Comparison of ENCODE assay signal across 11 mouse cellular contexts in genomic region chr7:46397732-46398333, GRCm38 (mm10). TPM values are rescaled to one million over a fixed set of nuclear protein-coding genes. Genes with fewer than 3 reads are reported as not detected.
A peak's percentile ranks its signal among the peaks of the same experiment; 100 is the strongest.
DNase-seq lines count a peak whose midpoint lies in the region; ATAC-seq and TF ChIP-seq lines count a peak whose summit lies in the region.
"Had no signal": no experiment of that assay in that cellular context is flagged by ENCODE, and none has a peak within 500 bp of the region (broad histone marks: within the 10 kb centered on the region; RNA-seq: fewer than 3 reads in every experiment).

No protein-coding gene starts in this region.

- peaks cover 8% of the 10 kb centered on the region; the same call in 1 of the 2 replicates for H3K4me1 ChIP-seq in stomach, embryonic 14.5 days (ENCODE audit: control insufficient read depth, insufficient read depth, low read length)
- no peaks in the 10 kb centered on the region for H3K4me1 ChIP-seq in stomach, postnatal 0 days (replicated peaks; ENCODE audit: control insufficient read depth, insufficient read depth)
- H3K4me1 ChIP-seq in hindbrain, embryonic 16.5 days (ENCODE audit: control insufficient read depth, insufficient read depth, low read depth, low read length): peaks cover 43% of the 10 kb centered on the region
- peaks cover 23% of the 10 kb centered on the region; the same call in 1 of the 2 replicates for H3K4me1 ChIP-seq in stomach, embryonic 15.5 days

- H3K27ac ChIP-seq in stomach, embryonic 14.5 days (ENCODE audit: low read length): no peak overlapping the region
- no peak overlapping the region for H3K27ac ChIP-seq in stomach, postnatal 0 days (replicated peaks)
- peak overlapping the region; percentile 88 for H3K27ac ChIP-seq in hindbrain, embryonic 16.5 days (ENCODE audit: low read depth, low read length)
- no peak overlapping the region for H3K27ac ChIP-seq in stomach, embryonic 15.5 days
- H3K27ac ChIP-seq: macrophage had no signal

- no peak for TF ChIP-seq CTCF in stomach, postnatal 0 days (IDR thresholded peaks at IDR 0.05; ENCODE audit: low read depth)

- 11% methylated on average over 69 of the region's 70 CpGs for WGBS in stomach, embryonic 14.5 days
- WGBS in stomach, postnatal 0 days: 13% methylated on average over 70 of the region's 70 CpGs
- 7% methylated on average over 70 of the region's 70 CpGs for WGBS in hindbrain, embryonic 16.5 days
- 10% methylated on average over 70 of the region's 70 CpGs for WGBS in stomach, embryonic 15.5 days

- no peak overlapping the region for H3K9ac ChIP-seq in stomach, embryonic 14.5 days (replicated peaks; ENCODE audit: low read depth, low read length)
- H3K9ac ChIP-seq in stomach, postnatal 0 days (ENCODE audit: low read length): no peak overlapping the region
- H3K9ac ChIP-seq in hindbrain, embryonic 16.5 days (ENCODE audit: low read depth, low read length): peak overlapping the region; percentile 97
- H3K9ac ChIP-seq in stomach, embryonic 15.5 days: no peak overlapping the region

- H3K4me3 ChIP-seq in stomach, embryonic 14.5 days (ENCODE audit: low read depth, low read length): peak overlapping the region; percentile 31; the same call in 1 of the 2 replicates
- H3K4me3 ChIP-seq in stomach, postnatal 0 days (ENCODE audit: low read depth, low read length): no peak overlapping the region
- H3K4me3 ChIP-seq in hindbrain, embryonic 16.5 days (ENCODE audit: low read length): peak overlapping the region; percentile 89
- H3K4me3 ChIP-seq in stomach, embryonic 15.5 days (replicated peaks): 0 out of 2 replicates have a peak overlapping the region, but pooled peaks have one; percentile 3

- no peak for ATAC-seq in stomach, embryonic 14.5 days (ENCODE audit: insufficient number of reproducible peaks, insufficient read depth, low FRiP score, low read depth)
- ATAC-seq in stomach, postnatal 0 days (ENCODE audit: low FRiP score, low TSS enrichment): no peak
- no peak for ATAC-seq in hindbrain, embryonic 16.5 days
- ATAC-seq in stomach, embryonic 15.5 days (ENCODE audit: insufficient read depth, low FRiP score, low read depth): no peak

- no peak for TF ChIP-seq EP300 in stomach, postnatal 0 days (optimal IDR thresholded peaks at IDR 0.05)

- no peaks in the 10 kb centered on the region for H3K9me3 ChIP-seq in stomach, embryonic 14.5 days (ENCODE audit: control insufficient read depth, low read depth, low read length)
- H3K9me3 ChIP-seq in stomach, postnatal 0 days (ENCODE audit: control insufficient read depth, low read length): no peaks in the 10 kb centered on the region
- H3K9me3 ChIP-seq in hindbrain, embryonic 16.5 days (ENCODE audit: control insufficient read depth, low read length): no peaks in the 10 kb centered on the region
- H3K9me3 ChIP-seq in stomach, embryonic 15.5 days: no peaks in the 10 kb centered on the region

- H3K27me3 ChIP-seq in stomach, embryonic 14.5 days (ENCODE audit: control insufficient read depth, insufficient read depth, low read length): peaks cover 47% of the 10 kb centered on the region
- H3K27me3 ChIP-seq in stomach, postnatal 0 days (ENCODE audit: control insufficient read depth, insufficient read depth, low read length): peaks cover 33% of the 10 kb centered on the region
- peaks cover 13% of the 10 kb centered on the region for H3K27me3 ChIP-seq in hindbrain, embryonic 16.5 days (replicated peaks; ENCODE audit: control insufficient read depth, insufficient read depth, low read length)
- H3K27me3 ChIP-seq in stomach, embryonic 15.5 days (replicated peaks): peaks cover 67% of the 10 kb centered on the region

- intact Hi-C loops in gastrocnemius, postnatal 36 days (cut with DNase I): loop anchor here (2.0 kb wide), 1 partner anchor 25 kb away; no protein-coding TSS in a partner anchor

- no peaks in the 10 kb centered on the region for H3K36me3 ChIP-seq in stomach, embryonic 14.5 days (ENCODE audit: control insufficient read depth, insufficient read depth, low read length)
- no peaks in the 10 kb centered on the region for H3K36me3 ChIP-seq in stomach, postnatal 0 days (ENCODE audit: control insufficient read depth, insufficient read depth, low read length)
- H3K36me3 ChIP-seq in hindbrain, embryonic 16.5 days (ENCODE audit: control insufficient read depth, insufficient read depth, low read length): no peaks in the 10 kb centered on the region
- H3K36me3 ChIP-seq in stomach, embryonic 15.5 days: no peaks in the 10 kb centered on the region

- peak; percentile 40 for DNase-seq in gastrocnemius, postnatal 25 days
- no peak for DNase-seq in gastrocnemius, postnatal 36 days
- DNase-seq in stomach, postnatal 0 days (ENCODE audit: low spot score): no peak
- DNase-seq in heart, postnatal 4 days: no peak
- no peak for DNase-seq in urinary bladder, postnatal 10 days (ENCODE audit: low spot score)

- H3K4me2 ChIP-seq in stomach, embryonic 14.5 days (replicated peaks; ENCODE audit: low read depth, low read length): peak overlapping the region; percentile 75; the same call in 1 of the 2 replicates
- H3K4me2 ChIP-seq in stomach, postnatal 0 days (replicated peaks; ENCODE audit: low read depth): no peak overlapping the region
- H3K4me2 ChIP-seq in hindbrain, embryonic 16.5 days (ENCODE audit: low read length): peak overlapping the region; percentile 83
- H3K4me2 ChIP-seq in stomach, embryonic 15.5 days: peak overlapping the region; percentile 91; the same call in 1 of the 2 replicates

RNA-seq across cellular contexts. Expression of gene Kcnc1, which starts 1.5 kb away (rescaled TPM):
- total RNA-seq in gastrocnemius, postnatal 25 days (2021): 10 to 100 TPM; 50.0 to 65.5 TPM
- total RNA-seq in gastrocnemius, postnatal 36 days (2021): 10 to 100 TPM; 51.6 to 54.2 TPM
- polyA plus RNA-seq in stomach, embryonic 14.5 days (2014; fragmentation: Nextera tagmentation; extraction: Ambion mirVana): 0.35 and 0.51 TPM in 2 replicates
- 0.18 TPM in 2 replicates for polyA plus RNA-seq in stomach, postnatal 0 days (2015; fragmentation: Nextera tagmentation; extraction: Ambion mirVana)
- 13.4 and 14.5 TPM in 2 replicates for polyA plus RNA-seq in hindbrain, embryonic 16.5 days (2015; fragmentation: Nextera tagmentation; extraction: Ambion mirVana)
- 0.34 and 0.87 TPM in 2 replicates for polyA plus RNA-seq in stomach, embryonic 15.5 days (2015; fragmentation: Nextera tagmentation; extraction: Ambion mirVana)
- under 1 TPM; 0.02 to 0.05 TPM for total RNA-seq in heart, postnatal 4 days (2021)
- polyA plus RNA-seq: macrophage had no signal

RNA-seq across cellular contexts. Expression of gene Myod1, which starts 21.6 kb away (rescaled TPM):
- total RNA-seq in gastrocnemius, postnatal 25 days (2021): 10 to 100 TPM; 17.7 to 17.8 TPM
- total RNA-seq in gastrocnemius, postnatal 36 days (2021): 10 to 100 TPM; 12.6 to 19.8 TPM
- polyA plus RNA-seq in stomach, embryonic 14.5 days (2014; fragmentation: Nextera tagmentation; extraction: Ambion mirVana): 0.13 and 0.17 TPM in 2 replicates
- polyA plus RNA-seq in stomach, postnatal 0 days (2015; fragmentation: Nextera tagmentation; extraction: Ambion mirVana): 0.50 and 0.79 TPM in 2 replicates
- 0.19 and 1.9 TPM in 2 replicates for polyA plus RNA-seq in hindbrain, embryonic 16.5 days (2015; fragmentation: Nextera tagmentation; extraction: Ambion mirVana)
- 0.81 and 1.3 TPM in 2 replicates for polyA plus RNA-seq in stomach, embryonic 15.5 days (2015; fragmentation: Nextera tagmentation; extraction: Ambion mirVana)
- total RNA-seq in heart, postnatal 4 days (2021): not detected
- total RNA-seq: adrenal gland, adult 18-20 months; layer of hippocampus, postnatal 10 days had no signal
- polyA plus RNA-seq: macrophage had no signal
